Mouse (Mus musculus) left cerebral cortex, postnatal 4 days (tissue): ENCODE results near the gene Tprgl. TPM values are rescaled to one million over a fixed set of nuclear protein-coding genes. Genes with fewer than 3 reads are reported as not detected.

Source experiments
- DNase-seq: peaks from one replicate; pipeline ENCODE4 v3.0.0-alpha.2; 2022
- intact Hi-C: fragments of 180-260 bp; cut with DNase I; formaldehyde crosslinking; loops from one replicate; pipeline ENCODE4 v1.15.1; 2025
- total RNA-seq, 2 experiments: library from RNA; stranded (reverse); gene quantifications; 2 replicates each; pipeline ENCODE4 v1.2.3; 2021

Tprgl gene
- total RNA-seq, 2 experiments from 2014 or later: 119 to 121 TPM

- peak; percentile 75 for DNase-seq
- intact Hi-C loops: loop anchor here (5.0 to 10.0 kb wide), 3 partner anchors 112 to 662 kb away; partner anchors contain the start of gene Arhgef16
Observed at GRCm38 (mm10) chr4:154163296-154163695, 2.8 kb upstream of the Tprgl start.

DNA sequence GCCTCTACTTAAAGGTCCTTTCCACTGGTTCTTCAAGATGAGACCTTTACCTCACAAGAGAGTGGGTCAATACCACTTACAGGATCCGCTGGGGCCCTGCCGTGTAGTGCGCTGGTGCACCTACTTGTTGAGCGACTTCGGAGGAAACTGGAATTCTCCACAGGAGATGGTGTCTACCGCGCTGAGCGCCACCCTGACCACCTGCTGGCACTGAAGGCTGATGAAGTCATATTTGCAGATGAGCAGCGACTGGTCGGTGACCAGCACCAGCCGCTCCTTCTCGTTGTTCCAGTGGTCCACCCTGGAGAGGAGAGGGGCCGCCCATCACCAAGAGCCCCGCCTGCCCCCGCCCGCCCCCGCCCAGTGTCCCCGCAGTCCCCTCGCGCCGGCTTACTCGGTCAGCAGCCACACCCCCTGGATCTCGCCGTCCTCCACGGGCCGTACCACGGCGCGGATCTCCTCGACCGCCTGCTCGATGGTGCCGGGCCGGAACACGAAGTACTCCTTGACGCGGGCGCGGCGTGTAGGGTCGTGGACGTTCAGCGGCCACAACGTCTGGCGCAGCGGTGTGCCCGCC lies 417 bp downstream of the Tprgl start:
- no peak for DNase-seq
- intact Hi-C loops: loop anchor here (5.0 to 10.0 kb wide), 3 partner anchors 115 to 665 kb away; partner anchors contain the start of gene Arhgef16

- peak; percentile 88 for DNase-seq
- intact Hi-C loops: no loop called here
Observed at GRCm38 (mm10) chr4:154159002-154159401, 1.5 kb downstream of the Tprgl start.

GRCm38 (mm10) chr4:154157970-154158662 lies 2.4 kb downstream of the Tprgl start:
- no peak for DNase-seq
- intact Hi-C loops: no loop called here

DNA sequence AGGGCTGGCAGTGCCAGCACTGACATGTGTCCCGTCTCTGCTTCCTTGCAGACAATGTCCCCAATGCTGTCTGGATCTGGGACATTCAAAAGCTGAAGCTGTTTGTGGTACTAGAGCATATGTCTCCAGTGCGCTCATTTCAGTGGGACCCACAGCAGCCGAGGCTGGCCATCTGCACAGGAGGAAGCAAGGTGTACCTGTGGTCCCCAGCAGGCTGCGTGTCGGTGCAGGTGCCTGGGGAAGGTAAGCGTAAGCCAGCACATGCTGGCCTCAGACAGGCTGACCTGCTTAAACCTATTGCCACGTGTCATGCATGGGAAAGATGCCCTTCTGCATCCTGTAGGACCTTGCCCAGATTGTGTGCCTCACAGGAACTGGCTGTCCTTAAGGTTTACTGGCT lies 4.4 kb downstream of the Tprgl start:
- intact Hi-C loops: no loop called here
- no peak for DNase-seq

GRCm38 (mm10) chr4:154154104-154154503 lies 6.4 kb downstream of the Tprgl start:
- no peak for DNase-seq
- intact Hi-C loops: no loop called here

GRCm38 (mm10) chr4:154146342-154146741 lies 14.1 kb downstream of the Tprgl start:
- intact Hi-C loops: no loop called here
- peak; percentile 50 for DNase-seq

GRCm38 (mm10) chr4:154144712-154145111 lies 15.8 kb downstream of the Tprgl start:
- DNase-seq: no peak

GRCm38 (mm10) chr4:154142211-154143040 lies 18.0 kb downstream of the Tprgl start, which contains the start of gene Wrap73:
Wrap73 (plus strand) TSS chr4:154142372.
- peak; percentile 93 for DNase-seq
- intact Hi-C loops: loop anchor here (5.0 kb wide), 1 partner anchor 75 kb away; no protein-coding TSS in a partner anchor

More at GRCm38 (mm10) chr4:154144712-154145111, 15.8 kb downstream of the Tprgl start:
- intact Hi-C loops: loop anchor here (5.0 kb wide), 1 partner anchor 77 kb away; no protein-coding TSS in a partner anchor

DNA sequence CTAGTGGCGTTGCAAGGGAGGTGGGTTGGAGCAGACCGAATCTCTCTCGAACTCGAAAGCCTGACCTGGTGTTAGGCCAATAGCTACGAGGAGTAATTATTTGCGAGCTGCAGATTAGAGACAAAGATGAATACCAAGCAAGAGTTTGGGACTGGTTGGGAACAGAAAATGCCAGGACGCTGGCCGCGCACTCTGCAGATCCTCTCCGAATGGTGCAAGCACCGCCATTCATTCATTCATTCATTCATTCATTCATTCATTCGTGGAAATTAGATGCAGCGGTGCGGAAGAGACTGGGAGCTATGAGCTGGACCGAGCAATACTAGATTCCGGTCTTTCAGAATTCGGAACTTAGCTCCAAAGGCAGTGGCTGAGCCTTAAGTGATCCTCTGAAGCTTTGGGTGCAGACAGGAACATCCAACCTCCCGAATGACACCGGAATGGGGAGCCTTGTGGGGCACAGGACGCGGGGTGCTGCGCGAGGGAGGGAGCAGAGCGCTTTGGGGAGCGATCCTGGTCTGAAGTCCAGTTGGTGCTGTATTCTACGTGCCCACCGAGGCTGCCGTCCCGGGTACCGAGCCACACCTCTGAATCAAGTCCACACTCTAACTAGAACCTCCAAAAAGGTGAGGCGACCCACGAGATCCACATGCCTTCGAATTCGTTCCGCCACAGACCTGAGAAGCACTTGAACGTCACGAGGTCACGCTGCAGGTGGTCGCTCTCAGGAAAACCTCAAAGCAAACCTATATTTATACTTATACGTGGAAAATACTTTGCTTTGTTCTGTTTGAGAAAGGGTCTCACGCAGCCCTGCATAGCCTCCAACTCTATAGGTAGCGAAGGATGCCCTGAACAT lies 19.2 kb downstream of the Tprgl start:
- no peak for DNase-seq
- intact Hi-C loops: loop anchor here (5.0 kb wide), 1 partner anchor 74 kb away; no protein-coding TSS in a partner anchor

DNA sequence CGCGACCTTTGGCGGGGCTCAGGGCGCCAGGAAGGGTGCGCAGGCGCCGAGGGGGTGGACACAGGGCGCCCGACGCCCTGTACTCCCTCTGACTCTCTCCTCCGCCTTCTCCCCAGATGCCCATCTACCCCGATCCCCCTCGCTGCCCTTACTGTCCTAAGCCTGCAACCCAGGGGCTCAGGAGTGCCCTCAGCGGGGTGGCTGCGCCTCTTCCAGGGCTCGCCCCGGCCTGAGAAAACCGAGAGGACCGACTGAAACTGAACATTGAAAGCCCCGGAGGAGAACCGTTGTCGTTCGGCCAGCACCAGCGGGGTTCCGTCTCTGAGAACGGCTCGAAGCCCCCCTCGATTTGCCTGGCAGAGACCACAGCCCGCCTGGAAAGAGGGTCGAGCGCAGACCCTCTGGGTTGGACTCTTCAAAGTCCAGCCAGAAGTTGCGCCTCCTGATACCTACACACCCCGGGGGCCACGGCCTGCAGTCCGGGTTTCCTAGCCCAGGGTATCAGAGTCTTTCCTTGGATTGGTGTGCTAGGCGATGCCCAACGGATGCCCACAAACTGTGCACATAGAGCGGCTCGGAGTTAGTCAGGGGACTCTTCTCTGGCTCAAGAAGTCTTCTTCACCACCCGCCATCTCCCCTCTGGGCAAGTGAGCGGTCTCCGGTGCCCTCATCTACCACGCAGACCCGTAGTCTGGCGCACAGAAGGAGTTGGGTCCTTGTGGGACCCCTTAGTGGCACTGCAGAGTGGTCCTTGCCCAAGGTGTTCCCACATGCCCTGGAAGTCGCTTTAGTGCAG lies 20.1 kb downstream of the Tprgl start:
- intact Hi-C loops: loop anchor here (5.0 kb wide), 1 partner anchor 73 kb away; no protein-coding TSS in a partner anchor
- DNase-seq: no peak

DNA sequence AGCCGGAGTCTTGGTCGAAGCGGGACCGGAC lies 20.5 kb downstream of the Tprgl start, which contains the start of gene Trp73:
Gene Trp73, minus strand, starts transcription at position 27 of the 31 bp plus-strand sequence.
- DNase-seq: no peak
- intact Hi-C loops: loop anchor here (5.0 kb wide), 1 partner anchor 73 kb away; no protein-coding TSS in a partner anchor

DNA sequence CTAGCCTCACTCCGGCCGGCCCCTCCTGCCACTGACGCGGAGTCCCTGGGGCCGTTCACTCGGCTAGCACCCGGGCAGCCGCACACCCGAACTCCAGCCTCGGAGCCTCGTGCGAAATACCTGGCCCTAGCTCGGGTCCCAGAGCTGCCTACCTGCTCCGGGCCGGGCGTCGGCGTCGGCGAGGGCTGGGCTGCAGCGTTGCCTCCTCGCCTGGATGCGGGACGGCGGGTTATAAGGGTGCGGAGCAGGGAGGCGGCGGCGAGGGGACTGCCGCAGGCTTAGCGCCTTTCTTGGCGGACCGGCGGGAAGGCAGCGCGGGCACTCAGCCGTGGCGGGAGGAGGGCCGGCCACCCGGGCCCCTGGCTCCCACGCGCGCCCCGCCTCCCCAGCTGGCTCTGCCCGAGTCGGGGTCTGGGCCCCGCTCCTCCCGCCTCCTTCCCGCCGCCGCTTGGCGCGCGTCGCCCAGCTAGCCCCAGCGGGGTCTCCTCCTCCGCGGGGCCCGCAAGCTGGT lies 20.7 kb downstream of the Tprgl start:
- DNase-seq: peak; percentile 52
- intact Hi-C loops: loop anchor here (5.0 kb wide), 1 partner anchor 72 kb away; no protein-coding TSS in a partner anchor

DNA sequence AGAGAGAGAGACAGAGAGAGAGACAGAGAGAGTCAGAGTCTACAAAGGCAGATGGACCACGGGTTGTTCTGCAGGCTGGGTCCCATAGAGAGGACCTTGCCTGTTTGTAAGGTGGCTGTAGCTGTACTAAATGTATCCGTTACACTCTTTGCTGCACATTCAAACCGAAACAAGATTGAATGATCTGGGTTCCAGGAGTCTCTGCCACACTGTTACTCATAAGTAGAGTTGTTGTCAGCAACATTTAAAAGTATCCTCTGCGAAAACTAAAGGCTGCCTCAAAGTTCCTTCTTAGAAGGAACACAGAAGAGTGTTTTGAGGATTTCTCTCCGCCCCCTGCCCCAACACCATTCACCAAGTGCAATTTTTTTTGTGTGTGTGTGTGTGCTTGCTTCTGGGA lies 23.3 kb downstream of the Tprgl start:
- intact Hi-C loops: no loop called here
- no peak for DNase-seq

GRCm38 (mm10) chr4:154134803-154135202 lies 25.7 kb downstream of the Tprgl start:
- DNase-seq: no peak
- intact Hi-C loops: no loop called here

DNA sequence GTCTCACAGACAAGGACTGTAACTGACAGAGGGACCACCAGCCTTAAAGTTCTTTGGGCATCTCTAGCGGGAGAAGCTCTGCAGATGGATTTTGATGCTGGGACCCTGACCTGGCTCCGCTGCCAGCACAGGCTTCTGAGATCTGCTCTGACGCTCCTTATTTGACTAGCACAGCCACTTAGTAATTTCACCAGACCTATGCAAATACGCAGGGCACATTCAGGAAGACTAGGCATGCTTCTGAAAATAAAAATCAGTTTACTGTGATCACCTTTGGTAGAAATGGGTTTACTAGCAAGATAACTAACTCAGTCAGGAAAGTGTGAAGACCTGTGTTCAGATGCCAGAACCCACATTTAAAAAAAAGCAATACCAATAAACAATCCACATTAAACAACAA lies 28.6 kb downstream of the Tprgl start:
- no peak for DNase-seq

DNA sequence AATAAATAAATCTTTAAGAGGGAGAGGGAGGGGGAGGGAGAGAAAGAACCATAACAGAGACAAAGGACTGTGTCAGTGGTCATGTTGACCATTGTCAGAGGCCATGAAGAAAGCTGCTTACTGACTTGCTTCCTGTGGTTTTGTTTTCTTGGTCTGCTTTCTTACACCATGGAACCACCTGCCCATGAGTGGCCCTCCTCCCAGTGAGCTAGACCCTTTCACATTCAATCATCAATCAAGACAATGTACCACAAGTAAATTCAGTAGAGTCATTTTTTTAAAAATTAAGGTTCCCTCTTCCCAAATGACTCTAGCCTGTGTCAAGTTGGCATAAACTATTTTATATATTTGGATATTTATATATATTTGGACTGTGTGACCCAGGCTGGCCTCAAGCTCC lies 30.5 kb downstream of the Tprgl start:
- DNase-seq: no peak
- intact Hi-C loops: no loop called here

More for the DNA sequence above, 28.6 kb downstream of the Tprgl start:
- intact Hi-C loops: no loop called here

- intact Hi-C loops: no loop called here
- no peak for DNase-seq
Observed at GRCm38 (mm10) chr4:154127273-154127672, 33.2 kb downstream of the Tprgl start.

DNA sequence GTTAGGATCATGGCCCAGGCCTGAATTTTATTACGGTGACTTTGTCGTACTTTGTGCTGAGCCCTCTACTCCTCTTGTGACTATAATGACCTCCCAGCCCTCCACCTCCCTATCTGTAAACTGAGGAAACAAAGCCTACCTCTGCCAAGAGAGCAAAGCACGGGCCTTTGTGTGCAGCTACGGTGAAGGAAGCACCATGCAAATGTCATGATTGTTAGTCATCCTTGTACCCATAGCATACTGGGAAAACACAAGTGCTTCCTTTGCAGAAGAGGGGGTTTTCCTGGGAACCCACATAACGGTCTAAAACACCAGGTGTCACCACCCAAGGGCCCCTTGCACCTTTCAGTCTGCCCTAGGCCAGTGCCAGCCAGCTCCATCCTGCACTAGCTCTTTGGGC lies 35.3 kb downstream of the Tprgl start:
- intact Hi-C loops: no loop called here
- DNase-seq: no peak

DNA sequence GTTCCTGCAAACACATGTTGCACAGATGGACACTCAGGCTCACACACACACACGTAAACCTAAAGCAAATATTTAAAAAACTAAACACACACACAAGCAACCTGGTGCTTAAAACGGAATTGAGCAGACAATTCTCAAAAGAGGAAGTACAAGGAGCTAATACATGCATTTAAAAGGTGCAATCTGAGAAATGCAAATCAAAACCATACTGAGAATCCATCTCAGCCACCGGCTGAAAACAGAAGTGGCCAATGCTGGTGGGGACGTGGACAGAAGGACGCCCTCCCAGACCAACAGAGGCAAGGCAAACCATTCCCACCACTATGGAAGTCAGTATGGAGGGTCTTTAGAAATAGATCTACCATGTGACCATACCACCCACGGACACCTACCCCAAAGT lies 36.9 kb downstream of the Tprgl start:
- intact Hi-C loops: no loop called here
- DNase-seq: no peak
